ENCODE assay signal across 18 mouse cellular contexts in the genomic region with DNA sequence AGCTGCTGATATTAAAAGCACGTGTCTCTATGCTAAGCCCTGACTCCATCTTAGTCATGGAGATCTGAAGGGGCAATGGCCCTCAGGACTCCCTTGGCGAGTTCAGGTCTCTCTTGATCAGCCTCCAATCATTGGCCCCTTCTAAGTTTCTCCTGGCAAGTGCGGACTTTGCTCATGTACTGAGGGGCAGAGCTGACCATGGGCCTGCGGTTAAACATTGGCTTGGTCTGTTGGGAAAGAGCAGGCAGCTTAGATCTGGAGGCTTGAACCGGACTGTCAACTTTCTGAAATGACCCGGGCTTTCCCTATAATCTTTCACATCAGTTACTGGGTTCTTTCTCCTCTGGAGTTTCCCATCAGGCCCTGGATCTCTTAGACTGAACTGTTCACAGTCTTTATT. TPM values are rescaled to one million over a fixed set of nuclear protein-coding genes. Genes with fewer than 3 reads are reported as not detected.
DNase-seq lines count a peak whose midpoint lies in the region; ATAC-seq and TF ChIP-seq lines count a peak whose summit lies in the region.
"Had no signal": no experiment of that assay in that cellular context is flagged by ENCODE, and none has a peak within 500 bp of the region (broad histone marks: within the 10 kb centered on the region; RNA-seq: fewer than 3 reads in every experiment).

No protein-coding gene starts in this region.

- peak; percentile 81 for ATAC-seq in kidney, embryonic 16.5 days (ENCODE audit: low FRiP score, low TSS enrichment)
- ATAC-seq: Patski had no signal

- no peak overlapping the region for H3K4me2 ChIP-seq in kidney, embryonic 16.5 days (replicated peaks; ENCODE audit: low read depth, low read length)
- H3K4me2 ChIP-seq: embryonic facial prominence, embryonic 15.5 days; heart, embryonic 12.5 days; lung, embryonic 15.5 days; midbrain, embryonic 12.5 days had no signal

- no peak overlapping the region for H3K9ac ChIP-seq in kidney, embryonic 16.5 days (replicated peaks; ENCODE audit: low read length)
- H3K9ac ChIP-seq in liver, adult 2 months (ENCODE audit: low read depth, low read length), result no peak overlapping the region
- H3K9ac ChIP-seq: embryonic facial prominence, embryonic 15.5 days; heart, embryonic 12.5 days; lung, embryonic 15.5 days; midbrain, embryonic 12.5 days had no signal

- no peaks in the 10 kb centered on the region for H3K9me3 ChIP-seq in kidney, embryonic 16.5 days (ENCODE audit: low read length)
- H3K9me3 ChIP-seq in limb, embryonic 10.5 days (replicated peaks), result no peaks in the 10 kb centered on the region
- H3K9me3 ChIP-seq: embryonic facial prominence, embryonic 15.5 days; heart, embryonic 12.5 days; lung, embryonic 15.5 days; midbrain, embryonic 12.5 days had no signal

- peak; percentile 69 for DNase-seq in kidney, adult 18-20 months
- DNase-seq in liver, adult 2 months (ENCODE audit: extremely low read depth, low read depth, low spot score), result peak; percentile 97
- peak; percentile 86 for DNase-seq in yolk sac, embryonic 10.5 days (ENCODE audit: low spot score)
- no peak for DNase-seq in limb, embryonic 10.5 days (ENCODE audit: low spot score)
- DNase-seq in cerebellum, adult 8-10 months, result no peak
- DNase-seq in thymus, postnatal 4 days, result no peak
- DNase-seq: cerebellum, adult 9-11 months; embryo, embryonic 11 days; gastrocnemius, postnatal 25 days; retina, postnatal 1 day had no signal

- no peak for TF ChIP-seq CTCF in liver, adult 2 months (IDR thresholded peaks at IDR 0.05; ENCODE audit: low read depth, low read length)

- WGBS in kidney, embryonic 16.5 days, result 75% methylated on average over 6 of the region's 6 CpGs
- 18% methylated on average over 6 of the region's 6 CpGs for WGBS in liver, adult 2 months
- 91% methylated on average over 6 of the region's 6 CpGs for WGBS in limb, embryonic 10.5 days

- H3K27ac ChIP-seq in kidney, embryonic 16.5 days (ENCODE audit: low read length), result peak overlapping the region; percentile 61; the same call in 1 of the 2 replicates
- H3K27ac ChIP-seq in liver, adult 2 months (replicated peaks; ENCODE audit: insufficient read depth, low read depth, low read length), result peak overlapping the region; percentile 79
- no peak overlapping the region for H3K27ac ChIP-seq in limb, embryonic 10.5 days
- H3K27ac ChIP-seq: embryonic facial prominence, embryonic 15.5 days; left cerebral cortex, adult 2 months; lung, embryonic 15.5 days; midbrain, embryonic 12.5 days had no signal

- H3K4me3 ChIP-seq in kidney, embryonic 16.5 days (ENCODE audit: low read length), result no peak overlapping the region
- H3K4me3 ChIP-seq in liver, adult 2 months (ENCODE audit: insufficient read depth, low read depth, low read length), result no peak overlapping the region
- no peak overlapping the region for H3K4me3 ChIP-seq in limb, embryonic 10.5 days
- H3K4me3 ChIP-seq: embryonic facial prominence, embryonic 15.5 days; heart, embryonic 12.5 days; left cerebral cortex, adult 2 months; lung, embryonic 15.5 days; midbrain, embryonic 12.5 days; myocyte had no signal

- H3K4me1 ChIP-seq in kidney, embryonic 16.5 days (ENCODE audit: insufficient read depth, low read length), result peaks cover 3% of the 10 kb centered on the region; the same call in 1 of the 2 replicates
- H3K4me1 ChIP-seq in liver, adult 2 months (ENCODE audit: control insufficient read depth, insufficient read depth, low read length), result peaks cover 39% of the 10 kb centered on the region
- no peaks in the 10 kb centered on the region for H3K4me1 ChIP-seq in limb, embryonic 10.5 days
- H3K4me1 ChIP-seq: embryonic facial prominence, embryonic 15.5 days; heart, embryonic 12.5 days; lung, embryonic 15.5 days; midbrain, embryonic 12.5 days had no signal

- peaks cover 18% of the 10 kb centered on the region; the same call in 1 of the 2 replicates for H3K79me2 ChIP-seq in liver, adult 2 months (ENCODE audit: control insufficient read depth, insufficient read depth, low read length)

- no peaks in the 10 kb centered on the region for H3K27me3 ChIP-seq in kidney, embryonic 16.5 days (ENCODE audit: insufficient read depth, low read length)
- H3K27me3 ChIP-seq in liver, adult 2 months (ENCODE audit: control insufficient read depth, insufficient read depth, low read length), result no peaks in the 10 kb centered on the region
- no peaks in the 10 kb centered on the region for H3K27me3 ChIP-seq in limb, embryonic 10.5 days (ENCODE audit: low read depth, poor library complexity, severe bottlenecking)
- H3K27me3 ChIP-seq: embryonic facial prominence, embryonic 15.5 days; heart, embryonic 12.5 days; lung, embryonic 15.5 days; midbrain, embryonic 12.5 days had no signal

- TF ChIP-seq POLR2A in liver, adult 2 months (IDR thresholded peaks at IDR 0.05; ENCODE audit: extremely low read depth, insufficient read depth, low read length), result no peak

- H3K36me3 ChIP-seq in kidney, embryonic 16.5 days (ENCODE audit: insufficient read depth, low read length), result no peaks in the 10 kb centered on the region
- H3K36me3 ChIP-seq in liver, adult 2 months (ENCODE audit: control insufficient read depth, insufficient read depth, low read length), result peaks cover 6% of the 10 kb centered on the region; the same call in 1 of the 2 replicates
- no peaks in the 10 kb centered on the region for H3K36me3 ChIP-seq in limb, embryonic 10.5 days
- H3K36me3 ChIP-seq: embryonic facial prominence, embryonic 15.5 days; heart, embryonic 12.5 days; lung, embryonic 15.5 days; midbrain, embryonic 12.5 days had no signal

RNA-seq across cellular contexts. Expression of gene Slc6a13, which starts 11.0 kb away (rescaled TPM):
- polyA plus RNA-seq in kidney, embryonic 16.5 days (2015; fragmentation: Nextera tagmentation; extraction: Ambion mirVana), result 33.3 and 35.1 TPM in 2 replicates
- total RNA-seq in liver, adult 2 months (2014; rRNA removed), result 159 and 178 TPM in 2 replicates
- polyA plus RNA-seq in liver, adult 2 months (2012; rRNA removed), result 264 and 272 TPM in 2 replicates
- 1.1 and 1.7 TPM in 2 replicates for polyA plus RNA-seq in limb, embryonic 10.5 days (2016; fragmentation: Nextera tagmentation; extraction: Ambion mirVana)
- polyA plus RNA-seq: Patski had no signal

RNA-seq across cellular contexts. Expression of gene Slc6a12, which starts 31.9 kb away (rescaled TPM):
- polyA plus RNA-seq in kidney, embryonic 16.5 days (2015; fragmentation: Nextera tagmentation; extraction: Ambion mirVana), result 0.78 and 0.99 TPM in 2 replicates
- total RNA-seq in liver, adult 2 months (2014; rRNA removed), result 80.5 and 86.8 TPM in 2 replicates
- 150 and 172 TPM in 2 replicates for polyA plus RNA-seq in liver, adult 2 months (2012; rRNA removed)
- polyA plus RNA-seq in limb, embryonic 10.5 days (2016; fragmentation: Nextera tagmentation; extraction: Ambion mirVana), result 0.55 and 1.0 TPM in 2 replicates
- polyA plus RNA-seq: embryonic facial prominence, embryonic 15.5 days; heart, embryonic 12.5 days; lung, embryonic 15.5 days; myocyte had no signal

Comparison
In these comparisons a context has a peak if more than half of its experiments do, and no peak if none do; other contexts are left out.
1. DNase-seq: peak in kidney, adult 18-20 months (single experiment), liver, adult 2 months (single experiment) and yolk sac, embryonic 10.5 days (single experiment); none in limb, embryonic 10.5 days (single experiment), cerebellum, adult 8-10 months (single experiment) and thymus, postnatal 4 days (single experiment).
2. RNA of gene Slc6a13, which starts 11.0 kb away (polyA plus RNA-seq): 264 to 272 TPM in liver, adult 2 months and 33.3 to 35.1 TPM in kidney, embryonic 16.5 days; 1.1 to 1.7 TPM in limb, embryonic 10.5 days; every median in the first group is over 10 times any median in the second.
3. RNA of gene Slc6a12, which starts 31.9 kb away (polyA plus RNA-seq): 150 to 172 TPM in liver, adult 2 months; 0.78 to 0.99 TPM in kidney, embryonic 16.5 days and 0.55 to 1.0 TPM in limb, embryonic 10.5 days; every median in the first group is over 10 times any median in the second.